Mouse (Mus musculus) CH12.LX (cell line): ENCODE data around the gene Colq.

Source experiments
- CTCF ChIP-seq, 2 experiments: IDR thresholded peaks in 1 of 2; conservative IDR thresholded peaks in 1 of 2; 2 replicates each; pipeline ENCODE4 v1.5.1; 2011 to 2012; ENCODE audit warnings: low read depth in 2 of 2, low read length in 2 of 2, improper control_type of control experiment in 1 of 2, inconsistent platforms in 1 of 2, mild to moderate bottlenecking in 1 of 2, moderate library complexity in 1 of 2
- EP300 ChIP-seq: IDR thresholded peaks from 2 replicates; pipeline ENCODE4 v1.6.1; 2011; ENCODE audit warnings: low read length, improper control_type of control experiment
- POLR2A ChIP-seq: IDR thresholded peaks from 2 replicates; pipeline ENCODE4 v1.6.1; 2011; ENCODE audit warnings: low read depth, mild to moderate bottlenecking, improper control_type of control experiment, low read length
- POLR2AphosphoS2 ChIP-seq: IDR thresholded peaks from 2 replicates; pipeline ENCODE4 v1.6.1; 2011; ENCODE audit warnings: low read depth, low read length, improper control_type of control experiment
- TCF12 ChIP-seq: IDR thresholded peaks from 2 replicates; pipeline ENCODE4 v1.6.1; 2014; ENCODE audit warnings: low read depth, mild to moderate bottlenecking, inconsistent platforms, low read length, improper control_type of control experiment
- ZMIZ1 ChIP-seq: IDR thresholded peaks from 2 replicates; pipeline ENCODE4 v1.6.1; 2012; ENCODE audit warnings: low read depth, mild to moderate bottlenecking, inconsistent platforms, low read length, improper control_type of control experiment

GRCm38 (mm10) chr14:31515895-31516294 lies 75.2 kb downstream of the Colq start:
- TF ChIP-seq CTCF (conservative IDR thresholded peaks at IDR 0.05 in 1 of 2, IDR thresholded peaks at IDR 0.05 in 1 of 2; ENCODE audit: low read depth in 2 of 2, low read length in 2 of 2) = no peak
- no peak for TF ChIP-seq TCF12
- no peak for TF ChIP-seq ZMIZ1
- TF ChIP-seq POLR2AphosphoS2 = no peak
- no peak for TF ChIP-seq POLR2A
- no peak for TF ChIP-seq EP300
